Mouse (Mus musculus): ENCODE measurements around the gene Gm4565.
"Not testable (repeated sequence)": the region's sequence is repeated elsewhere in the genome, so short reads cannot be mapped to it uniquely, and the experiment has no call there.

Gene Gm4565

DNA sequence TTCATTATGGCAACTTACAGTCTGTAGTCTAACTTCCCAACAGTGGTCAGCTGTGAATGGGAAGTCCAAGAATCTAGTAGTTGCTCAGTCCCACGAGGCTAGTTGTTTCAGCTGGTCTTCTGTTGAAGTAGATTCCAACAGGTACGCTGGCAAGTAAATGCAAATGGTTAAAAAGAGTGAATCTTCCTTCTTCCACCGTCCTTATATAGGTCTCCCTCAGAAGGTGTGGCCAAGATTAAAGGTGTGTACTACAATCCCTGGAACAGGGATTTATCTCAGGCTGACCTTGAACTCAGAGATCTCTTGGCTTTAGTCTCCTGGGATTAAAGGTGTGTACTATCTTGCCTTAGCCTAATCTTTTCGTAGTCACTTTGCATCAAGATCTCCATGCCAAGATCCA, at the start of gene Gm4565:
TSS of gene Gm4565 (minus strand) at position 101 of the 400 bp plus-strand sequence.
- not testable (repeated sequence) for DNase-seq

GRCm38 (mm10) chr7:22565243-22565642, 22.7 kb downstream of the Gm4565 start, which contains the start of gene Gm4201:
TSS of gene Gm4201 (minus strand) at chr7:22565343.
- not testable (repeated sequence) for DNase-seq

DNA sequence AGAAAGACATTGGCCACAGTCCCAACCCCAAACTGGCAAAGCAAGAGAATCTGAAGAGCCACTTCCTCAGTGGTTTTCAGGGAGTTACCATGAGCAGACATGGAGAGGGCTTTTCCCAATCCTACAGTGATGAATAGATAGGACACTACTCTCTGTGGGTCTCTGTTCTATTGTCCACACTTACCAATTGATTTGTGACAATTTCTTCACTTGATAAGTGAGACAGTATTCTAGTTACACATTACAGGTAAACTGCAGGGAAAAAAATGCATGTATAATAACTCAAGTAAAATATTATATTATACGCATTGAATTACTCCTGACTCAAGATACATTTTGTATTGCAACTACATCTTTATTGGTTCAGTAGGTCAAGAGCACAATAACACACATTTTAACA, 53.1 kb downstream of the Gm4565 start, which contains the start of gene Gm8677:
TSS of gene Gm8677 (minus strand) at position 101 of the 400 bp plus-strand sequence.
- not testable (repeated sequence) for DNase-seq

Data from kidney, postnatal 25 days (tissue).